Mouse (Mus musculus) forebrain, embryonic 14.5 days (tissue): ENCODE data around the gene Med31. TPM values are rescaled to one million over a fixed set of nuclear protein-coding genes. Genes with fewer than 3 reads are reported as not detected.
"Not testable (repeated sequence)": the region's sequence is repeated elsewhere in the genome, so short reads cannot be mapped to it uniquely, and the experiment has no call there.

Experiments
- ATAC-seq: fragments of 200-750 bp; cut with Nextera tagmentation; 2 replicates; pipeline ENCODE4 v1.8.0; 2017; ENCODE audit warnings: mild to moderate bottlenecking, moderate library complexity
- DNase-seq: peaks from one replicate; pipeline ENCODE4 v3.0.0-alpha.2; 2015; ENCODE audit warnings: low spot score
- H3K27ac ChIP-seq: fragments of 300-500 bp; sonication (generic); 2 replicates; pipeline ENCODE4 v1.5.1; 2014; ENCODE audit warnings: low read depth, mild to moderate bottlenecking, control low read depth, low read length, moderate library complexity
- H3K27me3 ChIP-seq: fragments of 300-500 bp; sonication (generic); replicated peaks from 2 replicates; pipeline ENCODE4 v1.6.1; 2014; ENCODE audit warnings: low read length, control low read depth, mixed read lengths; ENCODE audit not compliant: control insufficient read depth, insufficient read depth
- H3K36me3 ChIP-seq: fragments of 300-500 bp; sonication (generic); 2 replicates; pipeline ENCODE4 v1.6.1; 2014; ENCODE audit warnings: low read length, control low read depth; ENCODE audit not compliant: control insufficient read depth, insufficient read depth
- H3K4me1 ChIP-seq: fragments of 300-500 bp; sonication (generic); 2 replicates; pipeline ENCODE4 v1.6.1; 2014; ENCODE audit warnings: antibody characterized with exemption, low read length, control low read depth; ENCODE audit not compliant: control insufficient read depth, insufficient read depth
- H3K4me2 ChIP-seq: fragments of 300-500 bp; sonication (generic); 2 replicates; pipeline ENCODE4 v1.6.1; 2014; ENCODE audit warnings: mild to moderate bottlenecking, control low read depth, low read length
- H3K4me3 ChIP-seq: fragments of 300-500 bp; sonication (generic); 2 replicates; pipeline ENCODE4 v1.5.1; 2014; ENCODE audit warnings: low read depth, low read length, control low read depth
- H3K9ac ChIP-seq: fragments of 300-500 bp; sonication (generic); 2 replicates; pipeline ENCODE4 v1.6.1; 2014; ENCODE audit warnings: mild to moderate bottlenecking, low read length, control low read depth, moderate library complexity
- H3K9me3 ChIP-seq: fragments of 300-500 bp; sonication (generic); replicated peaks from 2 replicates; pipeline ENCODE4 v1.6.1; 2016; ENCODE audit warnings: low read length, control low read depth, mixed read lengths; ENCODE audit not compliant: control insufficient read depth
- WGBS: fragments of 180-500 bp; shearing (Covaris S2); extraction: QIAGEN DNeasy Blood & Tissue Kit; methylation state at CpG from one replicate; pipeline ENCODE4 v1.1.7; 2014; 5-methylcytosine and 5-hydroxymethylcytosine counted together
- polyA plus RNA-seq: library from polyadenylated mRNA; unstranded; fragments of >200 nt; fragmentation: Nextera tagmentation; extraction: Ambion mirVana; gene quantifications from 2 replicates; pipeline ENCODE4 v1.2.1, GENCODE M21; 2014

Gene Med31
- polyA plus RNA-seq, 1 experiment from 2014 or later, result 69.6 TPM

- H3K36me3 ChIP-seq, result peaks cover 44% of the 10 kb centered on the region
- H3K4me2 ChIP-seq, result no peak overlapping the region
- no peaks in the 10 kb centered on the region for H3K27me3 ChIP-seq
- no peak overlapping the region for H3K4me3 ChIP-seq
- no peak overlapping the region for H3K27ac ChIP-seq
- H3K9me3 ChIP-seq, result no peaks in the 10 kb centered on the region
- H3K9ac ChIP-seq, result no peak overlapping the region
- WGBS, result 85% methylated on average over 5 of the region's 5 CpGs
- no peaks in the 10 kb centered on the region for H3K4me1 ChIP-seq
- DNase-seq (no peak), ATAC-seq (no peak)
Observed at GRCm38 (mm10) chr11:72180556-72180955, 34.8 kb downstream of the Med31 start.

DNA sequence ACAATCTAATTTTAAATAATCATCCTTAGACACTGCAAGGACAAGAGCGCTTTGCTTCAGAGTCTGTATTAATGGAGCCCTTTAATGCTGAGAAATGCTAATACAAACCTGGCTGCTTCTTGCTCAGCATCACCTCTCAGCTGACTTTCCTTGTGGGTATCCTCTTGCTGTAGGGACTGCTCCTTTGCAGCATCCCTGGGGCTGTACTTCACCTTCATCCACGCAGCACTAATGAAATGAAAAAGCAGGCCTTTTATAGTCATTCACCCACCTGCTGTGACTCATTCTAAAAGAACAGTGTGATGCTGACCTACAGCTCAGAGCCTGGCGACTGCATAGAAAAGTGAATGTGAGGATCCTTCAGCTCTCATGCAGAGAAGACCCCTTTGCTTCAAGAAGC, 38.8 kb downstream of the Med31 start:
- H3K4me3 ChIP-seq, result no peak overlapping the region
- no peak overlapping the region for H3K27ac ChIP-seq
- no peaks in the 10 kb centered on the region for H3K9me3 ChIP-seq
- no peaks in the 10 kb centered on the region for H3K4me1 ChIP-seq
- 13% methylated on average over 3 of the region's 3 CpGs for WGBS
- 0 out of 2 replicates have a peak, but pooled peaks have one; percentile 18 for ATAC-seq
- no peak overlapping the region for H3K9ac ChIP-seq
- H3K4me2 ChIP-seq, result no peak overlapping the region
- DNase-seq, result peak; percentile 61
- peaks cover 68% of the 10 kb centered on the region for H3K36me3 ChIP-seq
- no peaks in the 10 kb centered on the region for H3K27me3 ChIP-seq

- peak; percentile 25 for DNase-seq
- no peaks in the 10 kb centered on the region for H3K27me3 ChIP-seq
- no peak for ATAC-seq
- WGBS, result 45% methylated on average over 5 of the region's 5 CpGs
- no peak overlapping the region for H3K4me2 ChIP-seq
- H3K4me3 ChIP-seq, result no peak overlapping the region
- no peaks in the 10 kb centered on the region for H3K4me1 ChIP-seq
- H3K27ac ChIP-seq, result no peak overlapping the region
- no peaks in the 10 kb centered on the region for H3K9me3 ChIP-seq
- H3K9ac ChIP-seq, result no peak overlapping the region
- peaks cover 63% of the 10 kb centered on the region for H3K36me3 ChIP-seq
Observed at GRCm38 (mm10) chr11:72175966-72176365, 39.4 kb downstream of the Med31 start.

- no peak for ATAC-seq
- 91% methylated on average over 6 of the region's 6 CpGs for WGBS
- no peak for DNase-seq
- H3K9me3 ChIP-seq, result no peaks in the 10 kb centered on the region
- no peak overlapping the region for H3K27ac ChIP-seq
- no peak overlapping the region for H3K4me2 ChIP-seq
- H3K4me3 ChIP-seq, result no peak overlapping the region
- no peaks in the 10 kb centered on the region for H3K27me3 ChIP-seq
- no peaks in the 10 kb centered on the region for H3K4me1 ChIP-seq
- H3K9ac ChIP-seq, result no peak overlapping the region
- peaks cover 66% of the 10 kb centered on the region for H3K36me3 ChIP-seq
Observed at GRCm38 (mm10) chr11:72174721-72175120, 40.7 kb downstream of the Med31 start.

- H3K27me3 ChIP-seq, result no peaks in the 10 kb centered on the region
- no peak for ATAC-seq
- H3K27ac ChIP-seq, result no peak overlapping the region
- DNase-seq, result no peak
- H3K9me3 ChIP-seq, result no peaks in the 10 kb centered on the region
- no peak overlapping the region for H3K9ac ChIP-seq
- no peaks in the 10 kb centered on the region for H3K4me1 ChIP-seq
- H3K36me3 ChIP-seq, result peaks cover 73% of the 10 kb centered on the region
- no peak overlapping the region for H3K4me3 ChIP-seq
- WGBS, result 92% methylated on average over 5 of the region's 5 CpGs
- H3K4me2 ChIP-seq, result no peak overlapping the region
Observed at GRCm38 (mm10) chr11:72173506-72173905, 41.9 kb downstream of the Med31 start.

- WGBS, result 71% methylated on average over 4 of the region's 4 CpGs
- not testable (repeated sequence) for H3K27ac ChIP-seq, ATAC-seq, H3K27me3 ChIP-seq, DNase-seq, H3K4me1 ChIP-seq, H3K9me3 ChIP-seq, H3K9ac ChIP-seq, H3K4me3 ChIP-seq, H3K4me2 ChIP-seq
- peaks cover 70% of the 10 kb centered on the region for H3K36me3 ChIP-seq
Observed at GRCm38 (mm10) chr11:72171906-72172305, 43.5 kb downstream of the Med31 start.

DNA sequence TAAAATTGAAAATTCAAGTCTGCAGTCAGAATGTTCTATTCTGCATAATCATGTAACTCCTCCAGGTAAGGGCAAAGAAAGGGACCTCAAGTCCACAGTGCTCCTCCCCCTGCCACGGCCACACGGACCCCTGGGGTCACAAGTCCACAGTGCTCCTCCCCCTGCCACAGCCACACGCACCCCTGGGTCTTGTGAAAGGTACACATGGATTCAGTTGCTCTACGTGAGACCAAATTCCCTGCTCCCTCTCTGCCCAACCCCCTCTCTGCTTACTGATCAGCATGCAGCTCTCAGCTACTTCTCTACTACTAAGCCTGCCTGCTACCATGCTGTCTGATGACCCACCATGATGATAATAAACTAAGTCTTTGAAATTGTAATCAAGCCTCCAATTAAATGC, 45.5 kb downstream of the Med31 start:
- DNase-seq (no peak), ATAC-seq (no peak)
- Histone ChIP-seq H3K4me1 (no peaks in the 10 kb centered on the region), H3K4me2 (no peak overlapping the region), H3K9ac (no peak overlapping the region), H3K9me3 (no peaks in the 10 kb centered on the region), H3K4me3 (no peak overlapping the region), H3K36me3 (peaks cover 71% of the 10 kb centered on the region), H3K27ac (no peak overlapping the region), H3K27me3 (no peaks in the 10 kb centered on the region)
- 91% methylated on average over 4 of the region's 4 CpGs for WGBS

- Histone ChIP-seq H3K27me3 (no peaks in the 10 kb centered on the region), H3K9ac (no peak overlapping the region), H3K4me3 (no peak overlapping the region), H3K4me1 (no peaks in the 10 kb centered on the region), H3K36me3 (peaks cover 71% of the 10 kb centered on the region), H3K9me3 (no peaks in the 10 kb centered on the region), H3K27ac (no peak overlapping the region), H3K4me2 (no peak overlapping the region)
- WGBS, result 89% methylated on average over 2 of the region's 2 CpGs
- no peak for DNase-seq
- no peak for ATAC-seq
Observed at GRCm38 (mm10) chr11:72163198-72163597, 52.2 kb downstream of the Med31 start.
